Mouse (Mus musculus) stomach, postnatal 0 days (tissue): ENCODE data around the gene 2300002M23Rik.

Source experiments
- CTCF ChIP-seq: IDR thresholded peaks from 2 replicates; pipeline ENCODE4 v1.5.1; 2016; ENCODE audit warnings: antibody characterized with exemption, low read depth, mild to moderate bottlenecking, moderate library complexity
- EP300 ChIP-seq: optimal IDR thresholded peaks from 2 replicates; pipeline ENCODE3; 2016; ENCODE audit warnings: antibody characterized with exemption

GRCm38 (mm10) chr17:35544001-35544400 is 23.2 kb upstream of the 2300002M23Rik start:
- TF ChIP-seq CTCF (no peak), EP300 (no peak)
